Mouse (Mus musculus) small intestine, adult 2 months (tissue): ENCODE results near the gene Serpinb9f. TPM values are rescaled to one million over a fixed set of nuclear protein-coding genes. Genes with fewer than 3 reads are reported as not detected.
"Not testable (repeated sequence)": the region's sequence is repeated elsewhere in the genome, so short reads cannot be mapped to it uniquely, and the experiment has no call there.

Experiments used
- H3K27ac ChIP-seq: fragments of 200-500 bp; 2 replicates; pipeline ENCODE4 v1.5.1; 2012; ENCODE audit warnings: low read depth, low read length, control low read depth, inconsistent platforms; ENCODE audit not compliant: insufficient read depth
- H3K27me3 ChIP-seq: fragments of 200-500 bp; 2 replicates; pipeline ENCODE4 v1.6.1; 2012; ENCODE audit warnings: mild to moderate bottlenecking, moderate library complexity, low read length, inconsistent platforms; ENCODE audit not compliant: control insufficient read depth, insufficient read depth
- H3K36me3 ChIP-seq: fragments of 200-500 bp; 2 replicates; pipeline ENCODE4 v1.6.1; 2012; ENCODE audit warnings: mild to moderate bottlenecking, low read length, control low read depth, inconsistent platforms; ENCODE audit not compliant: control insufficient read depth, insufficient read depth
- H3K4me1 ChIP-seq: fragments of 200-500 bp; 2 replicates; pipeline ENCODE4 v1.6.1; 2012; ENCODE audit warnings: low read length, inconsistent platforms, mixed read lengths; ENCODE audit not compliant: control insufficient read depth, insufficient read depth, insufficient read length
- H3K4me3 ChIP-seq: fragments of 200-500 bp; 2 replicates; pipeline ENCODE4 v1.5.1; 2012; ENCODE audit warnings: low read depth, mild to moderate bottlenecking, control low read depth, inconsistent platforms, low read length, moderate library complexity
- WGBS: fragments of 180-500 bp; shearing (Covaris S2); methylation state at CpG from one replicate; pipeline ENCODE4 v1.1.7; 2018; 5-methylcytosine and 5-hydroxymethylcytosine counted together
- polyA plus RNA-seq: library from polyadenylated mRNA; depleted of rRNA; stranded (reverse); fragments of >200 nt; gene quantifications from 2 replicates; pipeline ENCODE4 v1.2.3, GENCODE M21; 2012; rRNA removed

The Serpinb9f gene
- polyA plus RNA-seq: not detected in 2 replicates

DNA sequence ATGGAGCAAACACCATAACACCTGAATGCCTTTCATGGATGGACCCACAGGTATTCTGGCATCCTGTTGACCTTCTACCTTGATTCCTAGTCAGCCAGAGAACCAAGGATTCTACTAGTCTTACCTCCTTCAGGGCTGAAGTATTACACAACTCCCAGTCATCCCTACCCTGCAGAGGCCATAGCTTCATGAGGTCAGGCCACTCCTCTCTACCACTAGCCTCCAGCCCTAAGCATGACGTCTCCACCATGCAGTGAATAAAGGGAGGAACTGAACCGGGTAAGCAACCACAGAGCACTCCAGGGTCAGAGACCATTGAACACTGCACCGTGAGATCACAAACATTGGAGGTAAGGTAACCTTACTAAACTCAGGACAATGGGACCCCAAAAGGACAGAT lies at the start of gene Serpinb9f:
Gene Serpinb9f, plus strand, starts transcription at position 301 of the 400 bp plus-strand sequence.
- WGBS: 80% methylated on average over 3 of the region's 3 CpGs
- not testable (repeated sequence) for H3K4me3 ChIP-seq, H3K36me3 ChIP-seq, H3K27me3 ChIP-seq, H3K27ac ChIP-seq, H3K4me1 ChIP-seq

DNA sequence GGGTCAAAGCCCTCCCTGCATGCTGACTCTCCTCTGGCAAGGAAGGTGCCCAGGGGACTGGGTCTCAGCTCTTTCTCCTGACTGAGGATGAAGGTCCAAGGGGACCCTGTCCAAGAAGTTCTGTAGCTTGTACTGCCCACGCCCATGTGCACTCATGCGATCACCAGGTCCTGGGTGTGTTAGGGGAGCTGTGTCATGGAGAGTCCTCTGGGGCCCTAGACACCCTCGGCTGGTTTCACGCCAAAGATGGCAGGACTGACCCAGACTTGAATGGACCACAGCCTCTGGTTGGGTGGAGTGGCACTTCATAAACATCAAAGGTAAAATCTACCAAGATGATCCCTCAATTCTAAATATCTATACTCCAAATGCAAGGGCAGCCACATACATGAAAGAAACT lies 15.2 kb upstream of the Serpinb9f start:
- H3K4me1 ChIP-seq, H3K27me3 ChIP-seq, H3K36me3 ChIP-seq, H3K27ac ChIP-seq, H3K4me3 ChIP-seq: not testable (repeated sequence)
- WGBS: 90% methylated on average over 4 of the region's 4 CpGs

DNA sequence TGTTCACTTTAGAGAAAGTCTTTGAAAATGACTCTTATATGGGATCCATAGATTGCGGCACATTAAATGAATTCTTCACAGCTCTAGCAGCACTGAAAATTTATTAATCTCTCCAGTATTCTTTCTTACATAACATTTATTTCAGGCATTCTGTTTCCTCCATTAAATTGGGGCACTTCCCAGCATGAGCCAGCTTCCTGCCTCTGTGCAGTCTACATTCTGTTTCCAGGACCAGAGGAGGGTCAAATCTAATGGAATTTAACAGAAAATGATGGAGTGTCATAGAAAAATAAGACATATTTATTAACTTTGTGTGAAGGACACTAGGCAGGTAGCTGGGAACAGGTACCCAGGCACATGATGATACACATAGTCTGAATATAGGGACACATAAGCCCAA lies 32.8 kb downstream of the Serpinb9f start:
- 94% methylated on average over 1 of the region's 1 CpGs for WGBS
- H3K4me3 ChIP-seq, H3K27me3 ChIP-seq, H3K27ac ChIP-seq, H3K36me3 ChIP-seq, H3K4me1 ChIP-seq: not testable (repeated sequence)

Other genes with a start within 250 kb of the Serpinb9f start
- not detected in 2 replicates for gene Serpinb1b, start 245.5 kb upstream of the Serpinb9f start, polyA plus RNA-seq
- gene Serpinb9c, start 164.3 kb upstream of the Serpinb9f start, polyA plus RNA-seq: not detected in 2 replicates
- not detected in 2 replicates for gene Serpinb9d, start 131.1 kb upstream of the Serpinb9f start, polyA plus RNA-seq
- not detected in 2 replicates for gene Serpinb9e, start 74.5 kb upstream of the Serpinb9f start, polyA plus RNA-seq
- not detected in 2 replicates for gene Gm11397, start 71.7 kb downstream of the Serpinb9f start, polyA plus RNA-seq
- not detected in 2 replicates for gene Serpinb9g, start 160.7 kb downstream of the Serpinb9f start, polyA plus RNA-seq